8 mouse cellular contexts compared by ENCODE assay signal in genomic region chr15:98634541-98635081, GRCm38 (mm10). TPM values are rescaled to one million over a fixed set of nuclear protein-coding genes. Genes with fewer than 3 reads are reported as not detected.
A peak's percentile ranks its signal among the peaks of the same experiment; 100 is the strongest.
DNase-seq lines count a peak whose midpoint lies in the region; ATAC-seq and TF ChIP-seq lines count a peak whose summit lies in the region.

No protein-coding gene starts in this region.

- peak overlapping the region; percentile 83 for H3K4me3 ChIP-seq in intestine, embryonic 16.5 days (ENCODE audit: low read length)
- H3K4me3 ChIP-seq in small intestine, adult 2 months (ENCODE audit: low read depth, low read length), result peak overlapping the region; percentile 77

- no peaks in the 10 kb centered on the region for H3K9me3 ChIP-seq in intestine, embryonic 16.5 days (ENCODE audit: control insufficient read depth, low read length)

- no peak for TF ChIP-seq POLR2A in small intestine, adult 2 months (IDR thresholded peaks at IDR 0.05; ENCODE audit: low read depth, low read length)

- TF ChIP-seq CTCF in small intestine, adult 2 months (IDR thresholded peaks at IDR 0.05; ENCODE audit: extremely low read depth, insufficient read length, insufficient replicate concordance, low read depth, low read length), result no peak

- H3K36me3 ChIP-seq in intestine, embryonic 16.5 days (ENCODE audit: control insufficient read depth, insufficient read depth, low read length), result no peaks in the 10 kb centered on the region
- no peaks in the 10 kb centered on the region for H3K36me3 ChIP-seq in small intestine, adult 2 months (ENCODE audit: control insufficient read depth, insufficient read depth, low read length)

- peak overlapping the region; percentile 83 for H3K9ac ChIP-seq in intestine, embryonic 16.5 days (ENCODE audit: low read depth, low read length)

- peaks cover 36% of the 10 kb centered on the region for H3K4me1 ChIP-seq in intestine, embryonic 16.5 days (ENCODE audit: control insufficient read depth, insufficient read depth, low read length)
- peaks cover 11% of the 10 kb centered on the region for H3K4me1 ChIP-seq in small intestine, adult 2 months (ENCODE audit: control insufficient read depth, insufficient read depth, insufficient read length, low read length)

- WGBS in intestine, embryonic 16.5 days, result under 1% methylated on average over 47 of the region's 65 CpGs
- 2% methylated on average over 57 of the region's 65 CpGs for WGBS in small intestine, adult 2 months

- intact Hi-C loops in left cerebral cortex, postnatal 4 days (cut with DNase I), result no loop called here

- DNase-seq in adrenal gland, adult 18-20 months (ENCODE audit: low spot score in 2 of 2), result peak; percentile 77 to 80
- peak; percentile 87 for DNase-seq in embryo, embryonic 10.5 days (ENCODE audit: low spot score)
- DNase-seq in gastrocnemius, postnatal 4 days (ENCODE audit: low spot score in 2 of 2), result peak; percentile 64 to 81
- DNase-seq in left cerebral cortex, postnatal 4 days, result peak; percentile 86
- DNase-seq in mesoderm, embryonic 11.5 days (ENCODE audit: low read depth, low spot score), result peak; percentile 84
- no peak for DNase-seq in c-Kit-positive CD71-positive TER-119-positive erythroid progenitor cells, embryonic 14.5 days (ENCODE audit: low spot score)

- peaks cover 3% of the 10 kb centered on the region; the same call in 1 of the 2 replicates for H3K27me3 ChIP-seq in intestine, embryonic 16.5 days (replicated peaks; ENCODE audit: control insufficient read depth, insufficient read depth, low read length)
- peaks cover 13% of the 10 kb centered on the region for H3K27me3 ChIP-seq in small intestine, adult 2 months (ENCODE audit: control insufficient read depth, insufficient read depth, low read length)

- peak overlapping the region; percentile 98 for H3K4me2 ChIP-seq in intestine, embryonic 16.5 days (ENCODE audit: low read depth, low read length)

- H3K27ac ChIP-seq in intestine, embryonic 16.5 days (ENCODE audit: low read length), result peak overlapping the region; percentile 84
- H3K27ac ChIP-seq in small intestine, adult 2 months (ENCODE audit: insufficient read depth, low read depth, low read length), result no peak overlapping the region

- peak; percentile 69 for ATAC-seq in intestine, embryonic 16.5 days

RNA-seq across cellular contexts. Expression of gene Cacnb3, which starts 4.0 kb away (rescaled TPM):
- total RNA-seq in adrenal gland, adult 18-20 months (2021), result 10 to 100 TPM; 11.9 to 14.3 TPM
- 10 to 100 TPM; 22.1 to 22.5 TPM for total RNA-seq in gastrocnemius, postnatal 4 days (2021)
- polyA plus RNA-seq in intestine, embryonic 16.5 days (2015; fragmentation: Nextera tagmentation; extraction: Ambion mirVana), result 20.3 and 22.8 TPM in 2 replicates
- total RNA-seq in left cerebral cortex, postnatal 4 days (2021), result 100 to 1,000 TPM; 213 to 226 TPM
- 19.1 and 40.2 TPM in 2 replicates for polyA plus RNA-seq in small intestine, adult 2 months (2012; rRNA removed)

RNA-seq across cellular contexts. Expression of gene Adcy6, which starts 24.7 kb away (rescaled TPM):
- total RNA-seq in adrenal gland, adult 18-20 months (2021), result 10 to 100 TPM; 48.7 to 83.1 TPM
- total RNA-seq in gastrocnemius, postnatal 4 days (2021), result 10 to 100 TPM; 56.6 to 60.6 TPM
- polyA plus RNA-seq in intestine, embryonic 16.5 days (2015; fragmentation: Nextera tagmentation; extraction: Ambion mirVana), result 17.1 and 18.8 TPM in 2 replicates
- total RNA-seq in left cerebral cortex, postnatal 4 days (2021), result 10 to 100 TPM; 55.1 to 56.6 TPM
- polyA plus RNA-seq in small intestine, adult 2 months (2012; rRNA removed), result 55.9 and 89.2 TPM in 2 replicates

RNA-seq across cellular contexts. Expression of gene Ddx23, which starts 28.1 kb away (rescaled TPM):
- total RNA-seq in adrenal gland, adult 18-20 months (2021), result 10 to 100 TPM; 80.7 to 83.8 TPM
- 10 to 100 TPM; 62.5 to 67.3 TPM for total RNA-seq in gastrocnemius, postnatal 4 days (2021)
- polyA plus RNA-seq in intestine, embryonic 16.5 days (2015; fragmentation: Nextera tagmentation; extraction: Ambion mirVana), result 15.6 and 17.6 TPM in 2 replicates
- total RNA-seq in left cerebral cortex, postnatal 4 days (2021), result 10 to 100 TPM; 62.5 to 68.6 TPM
- 13.6 and 24.3 TPM in 2 replicates for polyA plus RNA-seq in small intestine, adult 2 months (2012; rRNA removed)

RNA-seq across cellular contexts. Expression of gene Rnd1, which starts 42.6 kb away (rescaled TPM):
- 1 to 10 TPM; 2.0 to 7.6 TPM for total RNA-seq in adrenal gland, adult 18-20 months (2021)
- total RNA-seq in gastrocnemius, postnatal 4 days (2021), result 1 to 10 TPM in 1 of 2 experiments, under 1 TPM in 1; 0.75 to 1.2 TPM
- 0.95 and 1.1 TPM in 2 replicates for polyA plus RNA-seq in intestine, embryonic 16.5 days (2015; fragmentation: Nextera tagmentation; extraction: Ambion mirVana)
- 10 to 100 TPM; 46.5 to 49.7 TPM for total RNA-seq in left cerebral cortex, postnatal 4 days (2021)
- 1.6 and 2.2 TPM in 2 replicates for polyA plus RNA-seq in small intestine, adult 2 months (2012; rRNA removed)

Comparison
In these comparisons a context has a peak if more than half of its experiments do, and no peak if none do; other contexts are left out.
1. RNA of gene Cacnb3, which starts 4.0 kb away (total RNA-seq): 213 to 226 TPM in left cerebral cortex, postnatal 4 days; 22.1 to 22.5 TPM in gastrocnemius, postnatal 4 days and 11.9 to 14.3 TPM in adrenal gland, adult 18-20 months; every median in the first group is over 4 times any median in the second.